17 mouse cellular contexts compared by ENCODE assay signal in the genomic region with DNA sequence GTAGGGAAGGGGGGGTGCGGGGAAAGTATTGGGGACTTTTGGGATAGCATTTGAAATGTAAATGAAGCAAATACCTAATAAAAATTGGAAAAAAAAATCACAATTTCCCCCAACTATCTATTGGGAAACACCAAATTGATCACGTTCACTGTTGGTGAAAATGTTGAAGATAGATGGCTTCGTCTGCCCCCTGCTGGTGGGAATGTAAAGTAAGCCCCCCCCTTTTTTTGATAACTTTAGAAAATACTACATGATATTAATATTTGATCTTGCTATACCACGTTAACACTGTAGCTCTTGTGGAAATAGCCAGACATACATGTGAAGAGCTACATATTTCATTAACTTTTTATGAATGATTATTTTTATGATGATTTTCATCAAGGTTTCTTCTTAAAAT. TPM values are rescaled to one million over a fixed set of nuclear protein-coding genes. Genes with fewer than 3 reads are reported as not detected.
DNase-seq lines count a peak whose midpoint lies in the region; ATAC-seq and TF ChIP-seq lines count a peak whose summit lies in the region.
"Had no signal": no experiment of that assay in that cellular context is flagged by ENCODE, and none has a peak within 500 bp of the region (broad histone marks: within the 10 kb centered on the region; RNA-seq: fewer than 3 reads in every experiment).

No protein-coding gene starts in this region.

- no peak overlapping the region for H3K27ac ChIP-seq in heart, embryonic 12.5 days (ENCODE audit: poor library complexity, severe bottlenecking)
- H3K27ac ChIP-seq in liver, postnatal 0 days (ENCODE audit: low read depth), result no peak overlapping the region
- H3K27ac ChIP-seq in liver, embryonic 12.5 days, result no peak overlapping the region
- H3K27ac ChIP-seq: hindbrain, embryonic 10.5 days; limb, embryonic 15.5 days had no signal

- no peak for TF ChIP-seq EP300 in liver, postnatal 0 days (IDR thresholded peaks at IDR 0.05; ENCODE audit: low read depth)

- H3K9me3 ChIP-seq in heart, embryonic 12.5 days (replicated peaks), result no peaks in the 10 kb centered on the region
- no peaks in the 10 kb centered on the region for H3K9me3 ChIP-seq in liver, postnatal 0 days (ENCODE audit: low read length)
- no peaks in the 10 kb centered on the region for H3K9me3 ChIP-seq in liver, embryonic 12.5 days (replicated peaks)
- H3K9me3 ChIP-seq: hindbrain, embryonic 10.5 days; limb, embryonic 15.5 days had no signal

- H3K4me1 ChIP-seq in heart, embryonic 12.5 days (replicated peaks), result no peaks in the 10 kb centered on the region
- H3K4me1 ChIP-seq in liver, postnatal 0 days (ENCODE audit: insufficient read depth), result 0 out of 2 replicates have a peak, but pooled peaks cover 2% of the 10 kb centered on the region
- no peaks in the 10 kb centered on the region; the same call in 1 of the 2 replicates for H3K4me1 ChIP-seq in liver, embryonic 12.5 days
- H3K4me1 ChIP-seq: hindbrain, embryonic 10.5 days; limb, embryonic 15.5 days had no signal

- no peak overlapping the region for H3K4me2 ChIP-seq in heart, embryonic 12.5 days
- no peak overlapping the region for H3K4me2 ChIP-seq in liver, postnatal 0 days (ENCODE audit: low read depth, low read length)
- H3K4me2 ChIP-seq in liver, embryonic 12.5 days, result no peak overlapping the region
- H3K4me2 ChIP-seq: limb, embryonic 15.5 days had no signal

- no peak for ATAC-seq in heart, embryonic 12.5 days (ENCODE audit: insufficient number of reproducible peaks, low FRiP score)
- no peak for ATAC-seq in liver, postnatal 0 days
- no peak for ATAC-seq in liver, embryonic 12.5 days
- peak; percentile 16; the same call in 1 of the 2 replicates for ATAC-seq in common myeloid progenitor, adult 5-6 weeks (replicated peaks; ENCODE audit: low read depth, poor library complexity, severe bottlenecking)

- no peak overlapping the region for H3K4me3 ChIP-seq in heart, embryonic 12.5 days
- H3K4me3 ChIP-seq in liver, postnatal 0 days (ENCODE audit: low read depth, low read length), result no peak overlapping the region
- no peak overlapping the region for H3K4me3 ChIP-seq in liver, embryonic 12.5 days
- H3K4me3 ChIP-seq: hindbrain, embryonic 10.5 days; limb, embryonic 15.5 days had no signal

- DNase-seq in heart, adult 11 months, result peak; percentile 40
- no peak for DNase-seq in liver, postnatal 0 days
- DNase-seq in CD4-positive helper T cell, adult 2 months (ENCODE audit: low read depth, low spot score), result peak; percentile 22
- no peak for DNase-seq in natural killer cell, adult 2 months (ENCODE audit: low spot score in 2 of 2)
- DNase-seq in spleen, postnatal 10 days (ENCODE audit: low spot score in 2 of 2), result no peak
- DNase-seq: adrenal gland, postnatal 36 days; cerebellum, adult 11 months; kidney, adult 2 months; lung, postnatal 36 days had no signal

- no peaks in the 10 kb centered on the region for H3K27me3 ChIP-seq in heart, embryonic 12.5 days (replicated peaks)
- no peaks in the 10 kb centered on the region for H3K27me3 ChIP-seq in liver, postnatal 0 days (ENCODE audit: insufficient read depth, low read length)
- no peaks in the 10 kb centered on the region; the same call in 1 of the 2 replicates for H3K27me3 ChIP-seq in liver, embryonic 12.5 days (replicated peaks)
- H3K27me3 ChIP-seq: limb, embryonic 15.5 days had no signal

- no peak overlapping the region for H3K9ac ChIP-seq in heart, embryonic 12.5 days
- no peak overlapping the region for H3K9ac ChIP-seq in liver, postnatal 0 days (replicated peaks)
- no peak overlapping the region for H3K9ac ChIP-seq in liver, embryonic 12.5 days
- H3K9ac ChIP-seq: limb, embryonic 15.5 days had no signal

- no peaks in the 10 kb centered on the region for H3K36me3 ChIP-seq in heart, embryonic 12.5 days
- H3K36me3 ChIP-seq in liver, postnatal 0 days (replicated peaks; ENCODE audit: insufficient read depth, low read length), result no peaks in the 10 kb centered on the region
- no peaks in the 10 kb centered on the region for H3K36me3 ChIP-seq in liver, embryonic 12.5 days
- H3K36me3 ChIP-seq: hindbrain, embryonic 10.5 days; limb, embryonic 15.5 days had no signal

- peak; percentile 55 for TF ChIP-seq CTCF in liver, postnatal 0 days (IDR thresholded peaks at IDR 0.05; ENCODE audit: low read depth)

- WGBS in heart, embryonic 12.5 days, result 43% methylated on average over 4 of the region's 4 CpGs
- 33% methylated on average over 4 of the region's 4 CpGs for WGBS in liver, postnatal 0 days (ENCODE audit: insufficient replicate concordance)
- WGBS in liver, embryonic 12.5 days (ENCODE audit: insufficient replicate concordance), result 30% methylated on average over 4 of the region's 4 CpGs

RNA-seq across cellular contexts. Expression of a gene that starts 4.8 kb away (rescaled TPM):
- 45.7 and 48.6 TPM in 2 replicates for polyA plus RNA-seq in heart, embryonic 12.5 days (2016; fragmentation: Nextera tagmentation; extraction: Ambion mirVana)
- polyA plus RNA-seq in liver, postnatal 0 days (2015; fragmentation: Nextera tagmentation; extraction: Ambion mirVana), result 45.3 and 45.8 TPM in 2 replicates
- 51.3 and 55.5 TPM in 2 replicates for polyA plus RNA-seq in liver, embryonic 12.5 days (2016; fragmentation: Nextera tagmentation; extraction: Ambion mirVana)
- total RNA-seq in common myeloid progenitor, adult 5-6 weeks (2017), result 23.5 and 25.8 TPM in 2 replicates

RNA-seq across cellular contexts. Expression of a gene that starts 20.6 kb away (rescaled TPM):
- polyA plus RNA-seq in heart, embryonic 12.5 days (2016; fragmentation: Nextera tagmentation; extraction: Ambion mirVana), result not detected in 2 replicates
- not detected in 2 replicates for polyA plus RNA-seq in liver, postnatal 0 days (2015; fragmentation: Nextera tagmentation; extraction: Ambion mirVana)
- polyA plus RNA-seq in liver, embryonic 12.5 days (2016; fragmentation: Nextera tagmentation; extraction: Ambion mirVana), result not detected in 2 replicates
- not detected in 2 replicates for total RNA-seq in common myeloid progenitor, adult 5-6 weeks (2017)
- total RNA-seq: layer of hippocampus, postnatal 25 days; monocyte, adult 5-6 weeks had no signal
- polyA plus RNA-seq: limb, embryonic 15.5 days; stomach, embryonic 14.5 days had no signal

RNA-seq across cellular contexts. Expression of a gene that starts 34.9 kb away (rescaled TPM):
- 59.4 and 61.3 TPM in 2 replicates for polyA plus RNA-seq in heart, embryonic 12.5 days (2016; fragmentation: Nextera tagmentation; extraction: Ambion mirVana)
- polyA plus RNA-seq in liver, postnatal 0 days (2015; fragmentation: Nextera tagmentation; extraction: Ambion mirVana), result 29.4 and 38.6 TPM in 2 replicates
- polyA plus RNA-seq in liver, embryonic 12.5 days (2016; fragmentation: Nextera tagmentation; extraction: Ambion mirVana), result 145 and 147 TPM in 2 replicates
- total RNA-seq in common myeloid progenitor, adult 5-6 weeks (2017), result 144 and 145 TPM in 2 replicates

RNA-seq across cellular contexts. Expression of a gene that starts 34.9 kb away (rescaled TPM):
- polyA plus RNA-seq in heart, embryonic 12.5 days (2016; fragmentation: Nextera tagmentation; extraction: Ambion mirVana), result 9.0 and 10.7 TPM in 2 replicates
- 1.7 and 1.8 TPM in 2 replicates for polyA plus RNA-seq in liver, postnatal 0 days (2015; fragmentation: Nextera tagmentation; extraction: Ambion mirVana)
- 4.4 and 5.4 TPM in 2 replicates for polyA plus RNA-seq in liver, embryonic 12.5 days (2016; fragmentation: Nextera tagmentation; extraction: Ambion mirVana)
- 9.4 and 16.2 TPM in 2 replicates for total RNA-seq in common myeloid progenitor, adult 5-6 weeks (2017)

Comparison
In these comparisons a context has a peak if more than half of its experiments do, and no peak if none do; other contexts are left out.
1. DNase-seq: peak in heart, adult 11 months (single experiment) and CD4-positive helper T cell, adult 2 months (single experiment); none in liver, postnatal 0 days (single experiment), natural killer cell, adult 2 months (0 of 2) and spleen, postnatal 10 days (0 of 2).